Mouse (Mus musculus) Patski (cell line): ENCODE measurements at regions not wholly inside any gene's neighbourhood (a gene's known extent, or its start where the extent isn't known, plus 50 kb on each side); places are given as distances from the start of the nearest gene placed in this dataset.

Experiments used
- ATAC-seq: fragments of 100-300 bp; one replicate; pipeline ENCODE4 v1.8.0; 2021
- CTCF ChIA-PET: fragments of 350-600 bp; sonication (Branson Sonifier 250); formaldehyde crosslinking; loops from one replicate; lab custom pipeline; 2022; ENCODE audit warnings: inconsistent platforms; lab: Charles Lee
- POLR2A ChIA-PET: fragments of 350-600 bp; sonication (Branson Sonifier 250); formaldehyde crosslinking; loops from one replicate; lab custom pipeline; 2022; ENCODE audit warnings: antibody characterized with exemption, inconsistent platforms; lab: Charles Lee
- DNase-seq: peaks from one replicate; pipeline ENCODE4 v3.0.0-alpha.2; 2011; ENCODE audit warnings: low read depth, low spot score
- H3K27me3 ChIP-seq: fragments of 371-371 bp; one replicate; pipeline ENCODE4 v1.5.1; 2021
- CTCF ChIP-seq: fragments of 100-300 bp; IDR thresholded peaks from one replicate; pipeline ENCODE4 v1.5.1; 2021
- in situ Hi-C: fragments of 300-500 bp; cut with MboI; formaldehyde crosslinking; loops from 3 replicates; pipeline ENCODE4 v1.11.1; 2018; ENCODE audit warnings: low pct_unique_long_range_greater_than_20kb, mixed read lengths

GRCm38 (mm10) chr4:68382007-68382406 lies 572.2 kb downstream of the Brinp1 start:
- POLR2A ChIA-PET, result no interaction called here
- no peak for DNase-seq
- CTCF ChIA-PET, result no interaction called here
- no peaks in the 10 kb centered on the region for H3K27me3 ChIP-seq
- in situ Hi-C loops, result no loop called here
- ATAC-seq, result no peak
- no peak for TF ChIP-seq CTCF

- TF ChIP-seq CTCF, result no peak
- H3K27me3 ChIP-seq, result no peaks in the 10 kb centered on the region
- ATAC-seq (no peak), DNase-seq (no peak)
- in situ Hi-C loops, result no loop called here
- CTCF ChIA-PET, result no interaction called here
- POLR2A ChIA-PET, result no interaction called here
Observed at GRCm38 (mm10) chr4:68367983-68368382, 586.2 kb downstream of the Brinp1 start.

GRCm38 (mm10) chr4:68319575-68319974 lies 634.6 kb downstream of the Brinp1 start:
- CTCF ChIA-PET, result no interaction called here
- POLR2A ChIA-PET, result no interaction called here
- no peaks in the 10 kb centered on the region for H3K27me3 ChIP-seq
- no peak for DNase-seq
- no peak for ATAC-seq
- no peak for TF ChIP-seq CTCF
- in situ Hi-C loops, result no loop called here

- ChIA-PET POLR2A (no interaction called here), CTCF (interaction anchor here (1.2 kb wide), 1 partner anchor 13 kb away, joined by 3 read pairs; no protein-coding TSS in a partner anchor)
- no peak for DNase-seq
- in situ Hi-C loops, result no loop called here
- TF ChIP-seq CTCF, result no peak
- H3K27me3 ChIP-seq, result no peaks in the 10 kb centered on the region
- no peak for ATAC-seq
Observed at GRCm38 (mm10) chr4:68312751-68313150, 641.4 kb downstream of the Brinp1 start.

- TF ChIP-seq CTCF, result no peak
- in situ Hi-C loops, result no loop called here
- DNase-seq, result no peak
- CTCF ChIA-PET, result no interaction called here
- POLR2A ChIA-PET, result no interaction called here
- ATAC-seq, result no peak
- H3K27me3 ChIP-seq, result no peaks in the 10 kb centered on the region
Observed at GRCm38 (mm10) chr4:68284845-68285244, 669.4 kb downstream of the Brinp1 start.

GRCm38 (mm10) chr4:68280903-68281302 lies 673.3 kb downstream of the Brinp1 start:
- ChIA-PET POLR2A (no interaction called here), CTCF (no interaction called here)
- no peaks in the 10 kb centered on the region for H3K27me3 ChIP-seq
- ATAC-seq, result no peak
- DNase-seq, result no peak
- no peak for TF ChIP-seq CTCF
- in situ Hi-C loops, result no loop called here

- no peak for ATAC-seq
- ChIA-PET CTCF (no interaction called here), POLR2A (no interaction called here)
- H3K27me3 ChIP-seq, result no peaks in the 10 kb centered on the region
- TF ChIP-seq CTCF, result no peak
- in situ Hi-C loops, result no loop called here
- no peak for DNase-seq
Observed at GRCm38 (mm10) chr4:68275063-68275708, 679.0 kb downstream of the Brinp1 start.
